Mouse (Mus musculus): ENCODE data around the gene Pcdh17. TPM values are rescaled to one million over a fixed set of nuclear protein-coding genes. Genes with fewer than 3 reads are reported as not detected.

Pcdh17 gene
- polyA plus RNA-seq, 1 experiment: 5.2 TPM

DNA sequence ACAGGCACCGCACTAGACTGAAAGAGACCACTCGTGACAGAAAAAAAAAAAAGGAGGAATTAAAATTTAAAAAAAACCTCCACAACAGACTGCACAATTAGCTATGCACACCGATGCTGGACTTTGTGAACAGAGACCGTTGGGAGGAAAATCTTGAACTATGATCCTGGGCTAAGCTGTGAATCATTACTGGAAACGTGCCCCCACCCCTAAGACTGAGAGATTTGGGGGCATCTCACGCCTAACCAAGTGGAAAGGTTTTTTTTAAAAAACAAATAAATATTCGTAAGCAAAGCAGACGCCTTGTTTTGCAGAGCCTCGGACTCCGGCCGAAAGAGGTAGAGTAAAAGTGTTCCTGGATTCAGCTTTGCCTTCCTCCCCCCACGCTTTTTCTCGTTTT lies 398 bp downstream of the Pcdh17 start:
- H3K27me3 ChIP-seq (replicated peaks; ENCODE audit: control insufficient read depth, insufficient read depth, low read length): peaks cover 1% of the 10 kb centered on the region; the same call in 1 of the 2 replicates
- TF ChIP-seq CTCF (conservative IDR thresholded peaks at IDR 0.05; ENCODE audit: insufficient read depth, insufficient read length, low read depth, low read length) (no peak), POLR2A (IDR thresholded peaks at IDR 0.05; ENCODE audit: low read depth, low read length) (no peak)
- peaks cover 4% of the 10 kb centered on the region; the same call in 1 of the 2 replicates for H3K4me1 ChIP-seq (ENCODE audit: control insufficient read depth, insufficient read depth, low read length)
- peak overlapping the region; percentile 44; the same call in 1 of the 2 replicates for H3K27ac ChIP-seq (ENCODE audit: insufficient read depth, low read depth, low read length)
- DNase-seq: peak; percentile 38
- under 1% methylated on average over 13 of the region's 13 CpGs for WGBS
- H3K36me3 ChIP-seq (ENCODE audit: control insufficient read depth, insufficient read depth, low read length): no peaks in the 10 kb centered on the region
- H3K4me3 ChIP-seq (ENCODE audit: insufficient read depth, low read depth, low read length): peak overlapping the region; percentile 46

DNA sequence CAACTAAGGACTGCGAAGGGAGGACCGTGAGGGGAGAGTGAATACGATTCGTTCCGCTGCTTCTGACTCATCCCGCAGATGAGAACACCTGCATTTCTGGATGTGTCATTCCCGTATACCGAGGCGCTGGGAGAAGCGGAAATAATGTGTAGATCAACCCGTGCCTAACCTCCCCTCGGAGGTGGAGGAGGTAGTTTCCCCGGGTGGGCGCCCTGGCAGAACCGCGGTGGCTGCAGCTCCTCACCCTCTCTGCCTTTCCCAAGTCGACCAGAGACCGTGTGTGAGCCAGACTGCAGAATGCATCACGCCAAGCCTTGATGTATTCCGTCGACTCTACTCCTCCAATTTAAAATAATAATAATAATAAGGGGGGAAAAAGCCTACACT lies 906 bp downstream of the Pcdh17 start:
- DNase-seq: peak; percentile 19

DNA sequence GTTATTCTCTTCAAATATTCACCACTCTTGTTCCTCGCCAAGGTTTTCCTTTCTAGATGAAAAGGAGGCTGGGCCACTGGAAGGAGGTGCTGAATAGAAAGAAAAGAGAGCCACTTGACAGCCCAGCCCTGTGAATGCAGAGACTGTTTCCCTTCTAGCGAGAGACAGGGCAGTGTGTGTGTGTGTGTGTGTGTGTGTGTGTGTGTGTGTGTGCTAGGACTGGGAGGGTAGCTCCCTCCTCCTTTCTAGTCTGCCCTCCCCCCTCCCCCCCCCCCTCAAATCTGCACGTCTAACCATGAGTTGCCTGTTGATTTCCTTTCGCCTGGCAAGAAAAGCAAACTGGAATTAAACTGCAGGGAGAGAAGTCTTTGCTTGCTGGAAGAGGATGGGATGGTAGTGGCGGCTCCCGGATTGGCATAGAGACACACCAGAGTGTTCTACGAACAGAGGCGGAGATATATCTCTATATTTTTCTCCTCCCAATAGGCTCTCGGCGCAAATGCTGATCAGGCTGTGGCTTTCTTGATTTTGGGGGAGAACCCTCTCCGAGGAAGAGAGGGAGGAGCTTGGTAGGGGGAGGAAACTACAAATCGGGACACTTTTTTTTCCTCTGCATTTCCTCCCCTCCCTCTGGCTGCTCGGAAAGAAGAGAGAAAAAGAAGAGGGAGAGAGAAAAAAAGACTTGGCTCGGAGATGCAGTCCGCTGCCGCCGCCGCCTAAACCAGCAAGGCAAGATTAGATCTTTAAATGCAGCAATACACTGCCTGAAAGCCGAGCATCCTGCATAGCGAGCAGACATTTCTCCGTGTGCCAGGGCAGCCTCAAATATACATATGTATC lies 1.5 kb downstream of the Pcdh17 start:
- 3% methylated on average over 21 of the region's 21 CpGs for WGBS
- Histone ChIP-seq H3K27me3 (replicated peaks; ENCODE audit: control insufficient read depth, insufficient read depth, low read length) (peaks cover 1% of the 10 kb centered on the region; the same call in 1 of the 2 replicates), H3K4me3 (ENCODE audit: insufficient read depth, low read depth, low read length) (peak overlapping the region; percentile 46), H3K36me3 (ENCODE audit: control insufficient read depth, insufficient read depth, low read length) (no peaks in the 10 kb centered on the region), H3K27ac (ENCODE audit: insufficient read depth, low read depth, low read length) (no peak overlapping the region), H3K4me1 (ENCODE audit: control insufficient read depth, insufficient read depth, low read length) (peaks cover 4% of the 10 kb centered on the region; the same call in 1 of the 2 replicates)
- DNase-seq: peak; percentile 45
- TF ChIP-seq POLR2A (IDR thresholded peaks at IDR 0.05; ENCODE audit: low read depth, low read length): no peak
- no peak for TF ChIP-seq CTCF (conservative IDR thresholded peaks at IDR 0.05; ENCODE audit: insufficient read depth, insufficient read length, low read depth, low read length)

More for the DNA sequence above, 906 bp downstream of the Pcdh17 start:
- Histone ChIP-seq H3K4me3 (ENCODE audit: insufficient read depth, low read depth, low read length) (peak overlapping the region; percentile 46), H3K27ac (ENCODE audit: insufficient read depth, low read depth, low read length) (no peak overlapping the region; the same call in 1 of the 2 replicates), H3K36me3 (ENCODE audit: control insufficient read depth, insufficient read depth, low read length) (no peaks in the 10 kb centered on the region), H3K4me1 (ENCODE audit: control insufficient read depth, insufficient read depth, low read length) (peaks cover 4% of the 10 kb centered on the region; the same call in 1 of the 2 replicates), H3K27me3 (replicated peaks; ENCODE audit: control insufficient read depth, insufficient read depth, low read length) (peaks cover 1% of the 10 kb centered on the region; the same call in 1 of the 2 replicates)
- 2% methylated on average over 21 of the region's 21 CpGs for WGBS
- no peak for TF ChIP-seq CTCF (conservative IDR thresholded peaks at IDR 0.05; ENCODE audit: insufficient read depth, insufficient read length, low read depth, low read length)
- TF ChIP-seq POLR2A (IDR thresholded peaks at IDR 0.05; ENCODE audit: low read depth, low read length): no peak

GRCm38 (mm10) chr14:84445503-84446410 lies 2.4 kb downstream of the Pcdh17 start:
- TF ChIP-seq CTCF (conservative IDR thresholded peaks at IDR 0.05; ENCODE audit: insufficient read depth, insufficient read length, low read depth, low read length): no peak
- no peak for TF ChIP-seq POLR2A (IDR thresholded peaks at IDR 0.05; ENCODE audit: low read depth, low read length)
- no peaks in the 10 kb centered on the region for H3K36me3 ChIP-seq (ENCODE audit: control insufficient read depth, insufficient read depth, low read length)
- peaks cover 1% of the 10 kb centered on the region; the same call in 1 of the 2 replicates for H3K27me3 ChIP-seq (replicated peaks; ENCODE audit: control insufficient read depth, insufficient read depth, low read length)
- H3K4me1 ChIP-seq (ENCODE audit: control insufficient read depth, insufficient read depth, low read length): peaks cover 4% of the 10 kb centered on the region; the same call in 1 of the 2 replicates
- H3K4me3 ChIP-seq (ENCODE audit: insufficient read depth, low read depth, low read length): peak overlapping the region; percentile 46
- no peak overlapping the region for H3K27ac ChIP-seq (ENCODE audit: insufficient read depth, low read depth, low read length)
- DNase-seq: peak; percentile 38
- WGBS: 1% methylated on average over 59 of the region's 59 CpGs

DNA sequence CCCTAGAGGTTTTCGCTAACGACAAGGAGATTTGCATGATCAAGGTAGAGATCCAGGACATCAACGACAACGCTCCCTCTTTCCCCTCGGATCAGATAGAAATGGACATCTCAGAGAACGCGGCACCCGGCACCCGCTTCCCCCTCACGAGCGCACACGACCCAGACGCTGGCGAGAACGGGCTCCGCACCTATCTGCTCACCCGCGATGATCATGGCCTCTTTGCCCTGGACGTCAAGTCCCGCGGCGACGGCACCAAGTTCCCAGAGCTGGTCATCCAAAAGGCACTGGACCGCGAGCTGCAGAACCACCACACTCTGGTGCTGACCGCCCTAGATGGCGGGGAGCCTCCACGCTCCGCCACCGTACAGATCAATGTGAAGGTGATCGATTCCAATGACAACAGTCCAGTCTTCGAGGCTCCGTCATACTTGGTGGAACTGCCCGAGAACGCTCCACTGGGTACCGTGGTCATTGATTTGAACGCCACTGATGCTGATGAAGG lies 3.1 kb downstream of the Pcdh17 start:
- peak; percentile 14 for DNase-seq
- TF ChIP-seq POLR2A (IDR thresholded peaks at IDR 0.05; ENCODE audit: low read depth, low read length) (no peak), CTCF (conservative IDR thresholded peaks at IDR 0.05; ENCODE audit: insufficient read depth, insufficient read length, low read depth, low read length) (no peak)
- H3K36me3 ChIP-seq (ENCODE audit: control insufficient read depth, insufficient read depth, low read length): no peaks in the 10 kb centered on the region
- peaks cover 4% of the 10 kb centered on the region; the same call in 1 of the 2 replicates for H3K4me1 ChIP-seq (ENCODE audit: control insufficient read depth, insufficient read depth, low read length)
- WGBS: 6% methylated on average over 37 of the region's 37 CpGs
- H3K4me3 ChIP-seq (ENCODE audit: insufficient read depth, low read depth, low read length): peak overlapping the region; percentile 46
- no peak overlapping the region for H3K27ac ChIP-seq (ENCODE audit: insufficient read depth, low read depth, low read length)
- H3K27me3 ChIP-seq (replicated peaks; ENCODE audit: control insufficient read depth, insufficient read depth, low read length): peaks cover 1% of the 10 kb centered on the region; the same call in 1 of the 2 replicates

- TF ChIP-seq CTCF (conservative IDR thresholded peaks at IDR 0.05; ENCODE audit: insufficient read depth, insufficient read length, low read depth, low read length) (peak; percentile 52), POLR2A (IDR thresholded peaks at IDR 0.05; ENCODE audit: low read depth, low read length) (no peak)
- no peak overlapping the region for H3K27ac ChIP-seq (ENCODE audit: insufficient read depth, low read depth, low read length)
- H3K4me1 ChIP-seq (ENCODE audit: control insufficient read depth, insufficient read depth, low read length): peaks cover 4% of the 10 kb centered on the region; the same call in 1 of the 2 replicates
- H3K27me3 ChIP-seq (replicated peaks; ENCODE audit: control insufficient read depth, insufficient read depth, low read length): peaks cover 1% of the 10 kb centered on the region; the same call in 1 of the 2 replicates
- 6% methylated on average over 45 of the region's 45 CpGs for whole genome bisulfite sequencing
- H3K36me3 ChIP-seq (ENCODE audit: control insufficient read depth, insufficient read depth, low read length): no peaks in the 10 kb centered on the region
- peak; percentile 79 for DNase-seq
- H3K4me3 ChIP-seq (ENCODE audit: insufficient read depth, low read depth, low read length): peak overlapping the region; percentile 46
Measured at GRCm38 (mm10) chr14:84446941-84447641, 3.7 kb downstream of the Pcdh17 start.

Measured in kidney, adult 2 months (tissue).